Mouse (Mus musculus): ENCODE measurements around the gene Ehd4. TPM values are rescaled to one million over a fixed set of nuclear protein-coding genes. Genes with fewer than 3 reads are reported as not detected.

The Ehd4 gene
- polyA plus RNA-seq (2012; rRNA removed), result 236 and 247 TPM in 2 replicates

DNA sequence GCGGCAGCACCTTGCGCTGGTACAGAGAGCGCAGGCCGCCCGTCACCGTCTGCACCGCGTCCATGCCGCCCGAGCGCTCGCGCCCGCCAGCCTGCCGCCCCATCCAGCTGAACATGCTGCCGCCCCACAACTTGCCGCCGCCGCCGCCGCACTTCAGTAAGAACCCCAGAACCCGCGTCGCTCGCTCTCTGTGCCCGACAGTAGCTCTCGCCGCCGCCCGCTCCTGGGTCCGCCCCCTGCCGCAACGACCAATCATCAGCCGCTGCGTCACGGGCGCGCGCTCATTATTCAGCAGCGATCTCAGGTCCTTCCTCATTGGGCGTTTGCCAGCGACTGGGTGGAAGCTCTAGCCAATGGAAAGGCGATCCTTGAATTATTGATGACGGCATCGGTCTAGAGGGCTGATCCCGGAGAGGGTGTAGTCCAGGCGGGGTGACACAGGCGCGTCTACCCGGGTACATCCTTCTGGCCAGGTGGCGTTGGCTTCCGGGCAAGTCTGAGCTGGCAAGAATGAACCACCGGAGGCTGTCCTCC, at the start of gene Ehd4:
TSS of gene Ehd4 (minus strand) at position 246 of the 534 bp plus-strand sequence.
- 1% methylated on average over 53 of the region's 53 CpGs for WGBS
- Histone ChIP-seq H3K4me1 (ENCODE audit: control insufficient read depth, insufficient read depth, low read length) (peaks cover 4% of the 10 kb centered on the region), H3K4me3 (replicated peaks; ENCODE audit: extremely low read depth, low read depth, low read length) (peak within 1 kb of the TSS; percentile 89)
- TF ChIP-seq CTCF (IDR thresholded peaks at IDR 0.05; ENCODE audit: insufficient read depth, low read length) (no peak), POLR2A (IDR thresholded peaks at IDR 0.05; ENCODE audit: borderline replicate concordance, extremely low read depth, low read depth, low read length) (peak; percentile 54; the same call in 1 of the 2 replicates)
- peak; percentile 99 for DNase-seq

GRCm38 (mm10) chr2:120203742-120204141, 49.3 kb upstream of the Ehd4 start:
- TF ChIP-seq POLR2A (IDR thresholded peaks at IDR 0.05; ENCODE audit: borderline replicate concordance, extremely low read depth, low read depth, low read length) (no peak), CTCF (IDR thresholded peaks at IDR 0.05; ENCODE audit: insufficient read depth, low read length) (no peak)
- Histone ChIP-seq H3K4me1 (ENCODE audit: control insufficient read depth, insufficient read depth, low read length) (no peaks in the 10 kb centered on the region), H3K4me3 (replicated peaks; ENCODE audit: extremely low read depth, low read depth, low read length) (no peak overlapping the region)
- 48% methylated on average over 3 of the region's 3 CpGs for WGBS
- no peak for DNase-seq

- TF ChIP-seq CTCF (IDR thresholded peaks at IDR 0.05; ENCODE audit: insufficient read depth, low read length) (no peak), POLR2A (IDR thresholded peaks at IDR 0.05; ENCODE audit: borderline replicate concordance, extremely low read depth, low read depth, low read length) (no peak)
- DNase-seq, result no peak
- H3K4me1 ChIP-seq (ENCODE audit: control insufficient read depth, insufficient read depth, low read length), result no peaks in the 10 kb centered on the region
- no peak overlapping the region for H3K4me3 ChIP-seq (replicated peaks; ENCODE audit: extremely low read depth, low read depth, low read length)
- WGBS, result 57% methylated on average over 7 of the region's 7 CpGs
Measured at GRCm38 (mm10) chr2:120200077-120200476, 45.7 kb upstream of the Ehd4 start.

- Histone ChIP-seq H3K4me1 (ENCODE audit: control insufficient read depth, insufficient read depth, low read length) (no peaks in the 10 kb centered on the region), H3K4me3 (replicated peaks; ENCODE audit: extremely low read depth, low read depth, low read length) (no peak overlapping the region)
- no peak for DNase-seq
- TF ChIP-seq CTCF (IDR thresholded peaks at IDR 0.05; ENCODE audit: insufficient read depth, low read length), result no peak
- no peak for TF ChIP-seq POLR2A (IDR thresholded peaks at IDR 0.05; ENCODE audit: borderline replicate concordance, extremely low read depth, low read depth, low read length)
- WGBS, result 76% methylated on average over 4 of the region's 4 CpGs
Measured at GRCm38 (mm10) chr2:120188174-120188573, 33.8 kb upstream of the Ehd4 start.

GRCm38 (mm10) chr2:120187583-120187982, 33.2 kb upstream of the Ehd4 start:
- no peak for DNase-seq
- no peak for TF ChIP-seq POLR2A (IDR thresholded peaks at IDR 0.05; ENCODE audit: borderline replicate concordance, extremely low read depth, low read depth, low read length)
- no peak for TF ChIP-seq CTCF (IDR thresholded peaks at IDR 0.05; ENCODE audit: insufficient read depth, low read length)
- Histone ChIP-seq H3K4me1 (ENCODE audit: control insufficient read depth, insufficient read depth, low read length) (no peaks in the 10 kb centered on the region), H3K4me3 (replicated peaks; ENCODE audit: extremely low read depth, low read depth, low read length) (no peak overlapping the region)
- WGBS, result 94% methylated on average over 1 of the region's 1 CpGs

DNA sequence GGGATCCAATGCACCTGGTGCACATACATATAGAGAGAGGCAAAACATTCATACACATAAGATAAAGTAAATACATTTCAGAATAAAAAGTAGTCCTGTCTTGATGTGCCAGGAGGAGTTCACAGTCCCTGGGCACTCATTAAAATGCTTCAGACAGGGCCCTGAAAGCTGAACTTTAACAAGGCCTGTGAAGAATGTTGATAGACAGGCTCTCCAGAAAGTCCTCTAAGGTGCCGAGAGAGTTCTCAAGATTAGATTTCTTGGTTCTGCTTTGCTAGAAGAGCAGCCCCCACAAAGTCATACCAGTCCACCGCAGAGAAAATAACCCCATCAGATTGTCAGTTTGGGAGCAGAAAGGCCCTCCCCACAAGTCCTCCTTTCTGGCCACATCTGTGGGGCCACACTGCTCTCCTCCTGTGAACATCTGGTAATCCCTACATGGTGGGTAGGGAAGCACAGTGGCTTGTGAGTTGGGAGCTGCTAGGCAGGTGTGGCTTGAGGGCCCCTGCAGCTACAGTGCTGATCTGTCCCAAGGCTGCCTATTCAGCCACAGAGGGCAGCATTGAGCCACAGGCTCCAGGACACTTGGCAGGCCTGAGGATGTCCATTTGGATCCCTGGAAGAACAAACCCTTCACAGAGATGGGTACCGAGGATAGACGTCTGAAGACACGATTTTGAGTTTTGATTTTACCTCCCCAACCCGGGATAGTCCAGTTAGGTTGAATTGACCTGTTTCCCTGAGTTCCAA, 31.3 kb upstream of the Ehd4 start:
- Histone ChIP-seq H3K4me3 (replicated peaks; ENCODE audit: extremely low read depth, low read depth, low read length) (no peak overlapping the region), H3K4me1 (ENCODE audit: control insufficient read depth, insufficient read depth, low read length) (no peaks in the 10 kb centered on the region)
- TF ChIP-seq CTCF (IDR thresholded peaks at IDR 0.05; ENCODE audit: insufficient read depth, low read length) (peak; percentile 30; the same call in 1 of the 2 replicates), POLR2A (IDR thresholded peaks at IDR 0.05; ENCODE audit: borderline replicate concordance, extremely low read depth, low read depth, low read length) (no peak)
- WGBS, result 68% methylated on average over 6 of the region's 6 CpGs
- no peak for DNase-seq

DNA sequence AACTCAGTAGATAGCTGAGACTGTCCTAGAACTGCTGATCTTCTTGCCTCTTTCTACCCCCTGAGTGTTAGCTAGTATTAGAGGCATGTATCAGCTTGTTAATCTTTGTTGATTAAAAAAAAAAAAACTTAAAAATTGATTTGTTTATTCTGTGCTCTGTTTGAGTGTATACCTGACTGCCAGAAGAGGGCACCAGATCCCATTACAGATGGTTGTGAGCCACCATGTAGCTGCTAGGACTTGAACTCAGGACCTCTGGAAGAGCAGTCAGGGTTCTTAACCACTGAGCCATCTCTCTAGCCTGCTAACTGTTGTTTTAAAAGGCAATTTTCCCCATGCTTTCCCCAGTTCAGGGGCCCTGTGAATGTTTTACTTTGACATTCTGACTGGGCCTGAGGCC, 24.5 kb upstream of the Ehd4 start:
- TF ChIP-seq POLR2A (IDR thresholded peaks at IDR 0.05; ENCODE audit: borderline replicate concordance, extremely low read depth, low read depth, low read length), result no peak
- TF ChIP-seq CTCF (IDR thresholded peaks at IDR 0.05; ENCODE audit: insufficient read depth, low read length), result no peak
- Histone ChIP-seq H3K4me3 (replicated peaks; ENCODE audit: extremely low read depth, low read depth, low read length) (no peak overlapping the region), H3K4me1 (ENCODE audit: control insufficient read depth, insufficient read depth, low read length) (no peaks in the 10 kb centered on the region)
- DNase-seq, result no peak

GRCm38 (mm10) chr2:120173718-120174117, 19.3 kb upstream of the Ehd4 start:
- no peaks in the 10 kb centered on the region for H3K4me1 ChIP-seq (ENCODE audit: control insufficient read depth, insufficient read depth, low read length)
- no peak overlapping the region for H3K4me3 ChIP-seq (replicated peaks; ENCODE audit: extremely low read depth, low read depth, low read length)
- WGBS, result 20% methylated on average over 10 of the region's 10 CpGs
- peak; percentile 72 for TF ChIP-seq CTCF (IDR thresholded peaks at IDR 0.05; ENCODE audit: insufficient read depth, low read length)
- TF ChIP-seq POLR2A (IDR thresholded peaks at IDR 0.05; ENCODE audit: borderline replicate concordance, extremely low read depth, low read depth, low read length), result no peak
- peak; percentile 53 for DNase-seq

DNA sequence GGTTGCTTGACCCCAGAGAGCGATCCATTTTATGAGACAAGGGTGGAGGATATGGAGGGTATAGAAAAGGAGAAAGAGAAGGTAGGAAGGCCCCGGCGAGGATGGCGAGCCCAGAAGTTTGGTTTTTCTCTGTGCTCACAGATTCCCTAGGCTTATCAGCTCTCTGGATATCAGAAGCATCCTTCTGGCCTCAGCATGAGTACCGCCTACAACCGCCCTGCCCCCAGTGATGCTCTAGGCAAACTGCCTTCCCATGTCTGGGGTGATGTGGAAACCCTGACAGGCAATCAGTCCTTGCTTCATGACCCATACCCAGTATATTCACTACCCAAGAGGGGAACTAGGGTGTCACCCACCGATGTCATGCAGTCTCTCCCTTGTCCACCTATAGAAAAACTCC, 17.0 kb upstream of the Ehd4 start:
- no peak for DNase-seq
- H3K4me3 ChIP-seq (replicated peaks; ENCODE audit: extremely low read depth, low read depth, low read length), result no peak overlapping the region
- no peaks in the 10 kb centered on the region for H3K4me1 ChIP-seq (ENCODE audit: control insufficient read depth, insufficient read depth, low read length)
- WGBS, result 92% methylated on average over 7 of the region's 7 CpGs
- no peak for TF ChIP-seq CTCF (IDR thresholded peaks at IDR 0.05; ENCODE audit: insufficient read depth, low read length)
- TF ChIP-seq POLR2A (IDR thresholded peaks at IDR 0.05; ENCODE audit: borderline replicate concordance, extremely low read depth, low read depth, low read length), result no peak

- 19% methylated on average over 1 of the region's 1 CpGs for WGBS
- DNase-seq, result peak; percentile 43
- H3K4me3 ChIP-seq (replicated peaks; ENCODE audit: extremely low read depth, low read depth, low read length), result no peak overlapping the region
- TF ChIP-seq POLR2A (IDR thresholded peaks at IDR 0.05; ENCODE audit: borderline replicate concordance, extremely low read depth, low read depth, low read length) (no peak), CTCF (IDR thresholded peaks at IDR 0.05; ENCODE audit: insufficient read depth, low read length) (peak; percentile 42; the same call in 1 of the 2 replicates)
- no peaks in the 10 kb centered on the region for H3K4me1 ChIP-seq (ENCODE audit: control insufficient read depth, insufficient read depth, low read length)
Measured at GRCm38 (mm10) chr2:120170726-120171125, 16.3 kb upstream of the Ehd4 start.

All from lung, adult 2 months (tissue).